Mouse (Mus musculus) thymus, adult 2 months (tissue): ENCODE data around the gene Olfr812. TPM values are rescaled to one million over a fixed set of nuclear protein-coding genes. Genes with fewer than 3 reads are reported as not detected.

Experiments
- DNase-seq: peaks from one replicate; pipeline ENCODE4 v3.0.0; 2021
- H3K27ac ChIP-seq: fragments of 200-500 bp; 2 replicates; pipeline ENCODE4 v1.5.1; 2012; ENCODE audit warnings: low read length, control low read depth; ENCODE audit not compliant: control insufficient read depth, insufficient read depth
- H3K27me3 ChIP-seq: fragments of 200-500 bp; 2 replicates; pipeline ENCODE4 v1.6.1; 2012; ENCODE audit warnings: mild to moderate bottlenecking, low read length, moderate library complexity, mixed read lengths; ENCODE audit not compliant: control insufficient read depth, insufficient read depth
- H3K36me3 ChIP-seq: fragments of 200-500 bp; 2 replicates; pipeline ENCODE4 v1.6.1; 2012; ENCODE audit warnings: mild to moderate bottlenecking, low read length, moderate library complexity; ENCODE audit not compliant: control insufficient read depth, insufficient read depth
- H3K4me1 ChIP-seq: fragments of 200-500 bp; replicated peaks from 2 replicates; pipeline ENCODE4 v1.6.1; 2012; ENCODE audit warnings: low read length; ENCODE audit not compliant: control insufficient read depth, insufficient read depth
- H3K4me3 ChIP-seq: fragments of 200-500 bp; 2 replicates; pipeline ENCODE4 v1.5.1; 2012; ENCODE audit warnings: mild to moderate bottlenecking, low read length, control low read depth, moderate library complexity; ENCODE audit not compliant: control insufficient read depth, insufficient read depth
- CTCF ChIP-seq: fragments of 200-500 bp; IDR thresholded peaks from 2 replicates; pipeline ENCODE4 v1.5.1; 2012; ENCODE audit warnings: mild to moderate bottlenecking, control low read depth, low read length, moderate library complexity, borderline replicate concordance; ENCODE audit not compliant: control insufficient read depth, poor library complexity, insufficient read depth; ENCODE audit errors: extremely low read depth
- POLR2A ChIP-seq: fragments of 200-500 bp; IDR thresholded peaks from 2 replicates; pipeline ENCODE4 v1.6.1; 2012; ENCODE audit warnings: mild to moderate bottlenecking, low read length, control low read depth, moderate library complexity; ENCODE audit not compliant: control insufficient read depth, poor library complexity, insufficient read depth; ENCODE audit errors: extremely low read depth
- polyA plus RNA-seq: library from polyadenylated mRNA; depleted of rRNA; stranded (reverse); fragments of >200 nt; gene quantifications from 2 replicates; pipeline ENCODE4 v1.2.3, GENCODE M21; 2012; rRNA removed

The Olfr812 gene
- polyA plus RNA-seq, 1 experiment: not detected

GRCm38 (mm10) chr10:129794817-129795216, 51.1 kb downstream of the Olfr812 start, which contains the start of gene Olfr810:
Gene Olfr810, minus strand, starts transcription at chr10:129794917.
- DNase-seq: no peak
- Histone ChIP-seq H3K4me3 (no peak within 1 kb of the TSS), H3K4me1 (no peaks in the 10 kb centered on the region), H3K27ac (no peak within 1 kb of the TSS), H3K36me3 (no peaks in the 10 kb centered on the region), H3K27me3 (no peaks in the 10 kb centered on the region)
- TF ChIP-seq CTCF (no peak), POLR2A (no peak)

Other genes with a start within 250 kb of the Olfr812 start
- not detected in 2 replicates for gene Olfr796, start 233.5 kb downstream of the Olfr812 start, polyA plus RNA-seq
- not detected in 2 replicates for gene Olfr798, start 218.2 kb downstream of the Olfr812 start, polyA plus RNA-seq
- not detected in 2 replicates for gene Olfr799, start 208.6 kb downstream of the Olfr812 start, polyA plus RNA-seq
- not detected in 2 replicates for gene Olfr800, start 188.4 kb downstream of the Olfr812 start, polyA plus RNA-seq
- gene Olfr801, start 172.2 kb downstream of the Olfr812 start, polyA plus RNA-seq: not detected in 2 replicates
- gene Olfr802, start 157.9 kb downstream of the Olfr812 start, polyA plus RNA-seq: not detected in 2 replicates
- not detected in 2 replicates for gene Olfr803, start 151.8 kb downstream of the Olfr812 start, polyA plus RNA-seq
- not detected in 2 replicates for gene Olfr804, start 142.9 kb downstream of the Olfr812 start, polyA plus RNA-seq
- not detected in 2 replicates for gene Olfr805, start 116.7 kb downstream of the Olfr812 start, polyA plus RNA-seq
- not detected in 2 replicates for gene Olfr806, start 104.2 kb downstream of the Olfr812 start, polyA plus RNA-seq
- not detected in 2 replicates for gene Olfr807, start 88.3 kb downstream of the Olfr812 start, polyA plus RNA-seq
- not detected in 2 replicates for gene Olfr808, start 80.6 kb downstream of the Olfr812 start, polyA plus RNA-seq
- gene Olfr809, start 71.5 kb downstream of the Olfr812 start, polyA plus RNA-seq: not detected in 2 replicates
- not detected in 2 replicates for gene Olfr810, start 51.2 kb downstream of the Olfr812 start, polyA plus RNA-seq
- gene Olfr811, start 41.7 kb downstream of the Olfr812 start, polyA plus RNA-seq: not detected in 2 replicates
- not detected in 2 replicates for gene Olfr813, start 9.3 kb upstream of the Olfr812 start, polyA plus RNA-seq
- gene Olfr814, start 33.8 kb upstream of the Olfr812 start, polyA plus RNA-seq: not detected in 2 replicates
- not detected in 2 replicates for gene Olfr815, start 59.8 kb upstream of the Olfr812 start, polyA plus RNA-seq
- gene Olfr816, start 69.5 kb upstream of the Olfr812 start, polyA plus RNA-seq: not detected in 2 replicates
- not detected in 2 replicates for gene Olfr818, start 103.0 kb upstream of the Olfr812 start, polyA plus RNA-seq
- gene Olfr819, start 121.2 kb upstream of the Olfr812 start, polyA plus RNA-seq: not detected in 2 replicates
- gene Olfr247, start 130.0 kb upstream of the Olfr812 start, polyA plus RNA-seq: not detected in 2 replicates
- gene Gm10310, start 139.0 kb upstream of the Olfr812 start, polyA plus RNA-seq: not detected in 2 replicates
- gene Olfr820, start 166.5 kb upstream of the Olfr812 start, polyA plus RNA-seq: not detected in 2 replicates
- not detected in 2 replicates for gene Olfr821, start 184.3 kb upstream of the Olfr812 start, polyA plus RNA-seq
- not detected in 2 replicates for gene Olfr822, start 225.1 kb upstream of the Olfr812 start, polyA plus RNA-seq